Mouse (Mus musculus) megakaryocyte-erythroid progenitor cell, adult 5-6 weeks (primary cell): Measurements from ENCODE around the gene Gm10912. TPM values are rescaled to one million over a fixed set of nuclear protein-coding genes. Genes with fewer than 3 reads are reported as not detected.
"Not testable (repeated sequence)": the region's sequence is repeated elsewhere in the genome, so short reads cannot be mapped to it uniquely, and the experiment has no call there.

ENCODE experiments used
- ATAC-seq: replicated peaks from 2 replicates; pipeline ENCODE4 v1.8.0; 2016; ENCODE audit warnings: mild to moderate bottlenecking, inconsistent platforms; ENCODE audit not compliant: severe bottlenecking, poor library complexity, low FRiP score, low TSS enrichment
- total RNA-seq, 2 experiments: library from RNA; stranded (forward) in 1 of 2; stranded (reverse) in 1 of 2; fragments of 200-1000, 215-1000 nt in 1 of 2; fragments of >200 nt in 1 of 2; fragmentation: Nextera tagmentation in 1 of 2; gene quantifications; 2 replicates each; pipeline ENCODE4 v1.2.3; 2014 to 2017

The Gm10912 gene
- total RNA-seq, 2 experiments from 2014 or later = 0.98 TPM; not detected in 1

GRCm38 (mm10) chr2:104109528-104109927, 43.9 kb downstream of the Gm10912 start:
- ATAC-seq = no peak

GRCm38 (mm10) chr2:104110031-104110430, 44.4 kb downstream of the Gm10912 start:
- no peak for ATAC-seq

- not testable (repeated sequence) for ATAC-seq
Measured at GRCm38 (mm10) chr2:104111170-104111797, 45.7 kb downstream of the Gm10912 start.

GRCm38 (mm10) chr2:104113563-104113962, 47.9 kb downstream of the Gm10912 start:
- not testable (repeated sequence) for ATAC-seq

- ATAC-seq = no peak
Measured at GRCm38 (mm10) chr2:104114898-104115297, 49.3 kb downstream of the Gm10912 start.

Other genes with a start within 250 kb of the Gm10912 start
- 386 and 431 TPM in 2 replicates for gene Lmo2, start 107.8 kb upstream of the Gm10912 start, total RNA-seq (2014; fragmentation: Nextera tagmentation)
- gene Lmo2, start 107.8 kb upstream of the Gm10912 start, total RNA-seq (2017) = 391 and 392 TPM in 2 replicates
- gene Fbxo3, start 38.1 kb upstream of the Gm10912 start, total RNA-seq (2014; fragmentation: Nextera tagmentation) = 79.6 and 89.2 TPM in 2 replicates
- 90.6 and 102 TPM in 2 replicates for gene Fbxo3, start 38.1 kb upstream of the Gm10912 start, total RNA-seq (2017)
- gene 4931422A03Rik, start 37.5 kb upstream of the Gm10912 start, total RNA-seq (2014; fragmentation: Nextera tagmentation) = not detected in 2 replicates
- gene 4931422A03Rik, start 37.5 kb upstream of the Gm10912 start, total RNA-seq (2017) = 0.52 TPM in 1 of 2 replicates, not detected in the other
- not detected in 2 replicates for gene Gm10799, start 2.7 kb downstream of the Gm10912 start, total RNA-seq (2014; fragmentation: Nextera tagmentation)
- gene Gm10799, start 2.7 kb downstream of the Gm10912 start, total RNA-seq (2017) = not detected in 2 replicates
- gene Cd59b, start 4.0 kb downstream of the Gm10912 start, total RNA-seq (2014; fragmentation: Nextera tagmentation) = 5.5 and 8.3 TPM in 2 replicates
- 23.2 and 31.1 TPM in 2 replicates for gene Cd59b, start 4.0 kb downstream of the Gm10912 start, total RNA-seq (2017)
- gene Cd59a, start 30.0 kb downstream of the Gm10912 start, total RNA-seq (2014; fragmentation: Nextera tagmentation) = 8.8 and 21.7 TPM in 2 replicates
- 24.2 and 25.3 TPM in 2 replicates for gene Cd59a, start 30.0 kb downstream of the Gm10912 start, total RNA-seq (2017)
- 0.42 TPM in 1 of 2 replicates, not detected in the other for gene A930018P22Rik, start 56.9 kb downstream of the Gm10912 start, total RNA-seq (2014; fragmentation: Nextera tagmentation)
- gene A930018P22Rik, start 56.9 kb downstream of the Gm10912 start, total RNA-seq (2017) = not detected in 2 replicates